23 mouse cellular contexts compared by ENCODE assay signal in the genomic region with DNA sequence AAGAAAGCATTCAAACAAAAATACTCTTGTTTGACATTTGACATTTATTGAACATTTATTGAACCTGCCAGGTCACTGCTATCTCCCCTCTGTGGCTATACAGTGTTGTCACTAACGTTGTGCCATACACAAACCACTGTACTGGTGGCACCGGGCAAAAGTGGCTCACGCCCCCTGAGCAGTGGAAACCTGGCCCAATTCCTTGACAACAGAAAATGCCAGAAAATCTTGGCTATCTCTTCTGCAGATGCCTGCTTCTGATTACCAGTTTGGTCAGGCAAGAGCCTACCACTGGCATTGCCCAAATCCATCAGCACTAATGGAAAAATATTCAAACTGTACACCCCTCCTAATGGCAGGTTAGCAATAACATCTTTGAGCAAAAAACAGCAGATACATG.
"Had no signal": no experiment of that assay in that cellular context is flagged by ENCODE, and none has a peak within 500 bp of the region (broad histone marks: within the 10 kb centered on the region; RNA-seq: fewer than 3 reads in every experiment).

No protein-coding gene starts in this region.

- ATAC-seq: liver, postnatal 0 days; midbrain, embryonic 15.5 days had no signal

- H3K27me3 ChIP-seq: kidney, embryonic 15.5 days; limb, embryonic 12.5 days; limb, embryonic 15.5 days; midbrain, embryonic 12.5 days; midbrain, embryonic 15.5 days; neural tube, embryonic 12.5 days; neural tube, embryonic 15.5 days had no signal

- DNase-seq: kidney, adult 11 months; kidney, adult 8-10 months; kidney, postnatal 10 days; kidney, postnatal 36 days; liver, postnatal 0 days; lung, postnatal 10 days; right cerebral cortex, adult 18-20 months; right cerebral cortex, postnatal 14 days; right cerebral cortex, postnatal 4 days; thymus, adult 2 months; thymus, postnatal 14 days; thymus, postnatal 4 days had no signal

- H3K9ac ChIP-seq: kidney, embryonic 15.5 days; limb, embryonic 12.5 days; limb, embryonic 15.5 days; liver, embryonic 14.5 days; liver, postnatal 0 days; midbrain, embryonic 12.5 days; midbrain, embryonic 15.5 days; neural tube, embryonic 12.5 days; neural tube, embryonic 15.5 days had no signal

- H3K4me1 ChIP-seq: kidney, embryonic 15.5 days; limb, embryonic 12.5 days; limb, embryonic 15.5 days; midbrain, embryonic 12.5 days; midbrain, embryonic 15.5 days; neural tube, embryonic 12.5 days had no signal

- H3K9me3 ChIP-seq: kidney, embryonic 15.5 days; limb, embryonic 12.5 days; limb, embryonic 15.5 days; midbrain, embryonic 12.5 days; midbrain, embryonic 15.5 days; neural tube, embryonic 12.5 days; neural tube, embryonic 15.5 days had no signal

- H3K36me3 ChIP-seq: kidney, embryonic 15.5 days; limb, embryonic 12.5 days; limb, embryonic 15.5 days; midbrain, embryonic 12.5 days; midbrain, embryonic 15.5 days; neural tube, embryonic 12.5 days; neural tube, embryonic 15.5 days had no signal

- H3K4me2 ChIP-seq: kidney, embryonic 15.5 days; limb, embryonic 12.5 days; limb, embryonic 15.5 days; liver, embryonic 11.5 days; midbrain, embryonic 12.5 days; midbrain, embryonic 15.5 days; neural tube, embryonic 12.5 days; neural tube, embryonic 15.5 days had no signal

- H3K27ac ChIP-seq: kidney, embryonic 15.5 days; limb, embryonic 12.5 days; limb, embryonic 15.5 days; liver, embryonic 14.5 days; macrophage; midbrain, embryonic 12.5 days; midbrain, embryonic 15.5 days; neural tube, embryonic 12.5 days; neural tube, embryonic 15.5 days; stomach, postnatal 0 days had no signal

- H3K4me3 ChIP-seq: kidney, embryonic 15.5 days; limb, embryonic 12.5 days; limb, embryonic 15.5 days; midbrain, embryonic 12.5 days; midbrain, embryonic 15.5 days; neural tube, embryonic 12.5 days; neural tube, embryonic 15.5 days had no signal
